Mouse (Mus musculus) midbrain, embryonic 10.5 days (tissue): ENCODE measurements around the gene Olfr1056. TPM values are rescaled to one million over a fixed set of nuclear protein-coding genes. Genes with fewer than 3 reads are reported as not detected.
"Not testable (repeated sequence)": the region's sequence is repeated elsewhere in the genome, so short reads cannot be mapped to it uniquely, and the experiment has no call there.

ENCODE experiments used
- DNase-seq: peaks from one replicate; pipeline ENCODE4 v3.0.0-alpha.2; 2017; ENCODE audit warnings: low spot score
- H3K27ac ChIP-seq: fragments of 300-500 bp; sonication (generic); replicated peaks from 2 replicates; pipeline ENCODE4 v1.5.1; 2016; ENCODE audit warnings: mild to moderate bottlenecking
- H3K27me3 ChIP-seq: fragments of 300-500 bp; sonication (generic); 2 replicates; pipeline ENCODE4 v1.6.1; 2016; ENCODE audit warnings: low read depth, mild to moderate bottlenecking; ENCODE audit not compliant: poor library complexity, severe bottlenecking
- H3K36me3 ChIP-seq: fragments of 300-500 bp; sonication (generic); 2 replicates; pipeline ENCODE4 v1.6.1; 2016; ENCODE audit warnings: mild to moderate bottlenecking, moderate library complexity
- H3K4me1 ChIP-seq: fragments of 300-500 bp; sonication (generic); 2 replicates; pipeline ENCODE4 v1.6.1; 2016
- H3K4me3 ChIP-seq: fragments of 300-500 bp; sonication (generic); 2 replicates; pipeline ENCODE4 v1.5.1; 2016; ENCODE audit warnings: mild to moderate bottlenecking, moderate library complexity
- H3K9me3 ChIP-seq: fragments of 300-500 bp; sonication (generic); replicated peaks from 2 replicates; pipeline ENCODE4 v1.6.1; 2016; ENCODE audit warnings: mild to moderate bottlenecking
- WGBS: fragments of 180-500 bp; shearing (Covaris S2); methylation state at CpG from one replicate; pipeline ENCODE4 v1.1.7; 2016; 5-methylcytosine and 5-hydroxymethylcytosine counted together
- polyA plus RNA-seq: library from polyadenylated mRNA; unstranded; fragments of >200 nt; fragmentation: Nextera tagmentation; extraction: Ambion mirVana; gene quantifications from 2 replicates; pipeline ENCODE4 v1.2.1, GENCODE M21; 2016

The Olfr1056 gene
- not detected in 2 replicates for polyA plus RNA-seq

DNA sequence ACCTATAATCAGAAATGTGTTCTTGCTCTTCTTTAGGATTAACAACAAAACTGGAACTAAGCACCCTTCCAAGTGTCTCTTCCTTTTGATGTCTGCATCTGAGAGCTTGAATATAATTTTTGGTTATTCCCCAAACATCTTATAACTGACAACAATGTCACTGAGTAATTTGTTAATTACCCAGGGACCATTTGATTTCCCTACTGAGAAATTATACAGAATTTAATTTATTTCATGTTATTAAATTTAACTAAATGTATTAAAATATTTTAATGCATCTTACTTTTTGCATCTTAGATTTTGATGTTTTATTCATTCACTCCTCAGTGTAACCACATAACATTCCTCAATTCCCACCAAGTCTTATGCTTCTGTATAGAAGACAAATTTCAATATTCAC is at the start of gene Olfr1056:
Olfr1056 (minus strand) TSS at position 101 of the 400 bp plus-strand sequence.
- no peak within 1 kb of the TSS for H3K4me3 ChIP-seq
- no peaks in the 10 kb centered on the region for H3K4me1 ChIP-seq
- H3K27me3 ChIP-seq: no peaks in the 10 kb centered on the region
- H3K36me3 ChIP-seq: no peaks in the 10 kb centered on the region
- H3K27ac ChIP-seq: no peak within 1 kb of the TSS
- DNase-seq: no peak
- no peaks in the 10 kb centered on the region for H3K9me3 ChIP-seq

DNA sequence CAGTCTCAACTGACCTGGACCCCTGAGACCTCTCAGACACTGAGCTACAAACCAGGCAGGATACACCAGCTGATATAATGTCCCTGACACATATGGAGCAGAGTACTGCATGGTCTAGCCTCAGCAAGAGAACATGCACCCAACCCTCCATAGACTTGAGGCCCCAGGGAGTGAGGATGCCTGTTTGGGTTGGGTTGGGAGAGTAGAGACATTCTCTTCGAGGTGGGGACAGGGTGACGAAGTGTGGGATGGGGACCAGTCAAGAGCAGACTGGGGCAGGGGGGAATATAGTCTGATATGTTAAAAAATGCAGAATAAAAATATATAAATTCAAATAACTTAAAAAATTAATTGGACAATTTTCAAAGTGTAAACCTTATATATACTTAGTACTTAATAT is 32.8 kb upstream of the Olfr1056 start:
- no peak overlapping the region for H3K27ac ChIP-seq
- DNase-seq: no peak
- H3K9me3 ChIP-seq: no peaks in the 10 kb centered on the region
- no peaks in the 10 kb centered on the region for H3K36me3 ChIP-seq
- no peak overlapping the region for H3K4me3 ChIP-seq
- 91% methylated on average over 2 of the region's 2 CpGs for WGBS
- H3K27me3 ChIP-seq: no peaks in the 10 kb centered on the region
- H3K4me1 ChIP-seq: no peaks in the 10 kb centered on the region

DNA sequence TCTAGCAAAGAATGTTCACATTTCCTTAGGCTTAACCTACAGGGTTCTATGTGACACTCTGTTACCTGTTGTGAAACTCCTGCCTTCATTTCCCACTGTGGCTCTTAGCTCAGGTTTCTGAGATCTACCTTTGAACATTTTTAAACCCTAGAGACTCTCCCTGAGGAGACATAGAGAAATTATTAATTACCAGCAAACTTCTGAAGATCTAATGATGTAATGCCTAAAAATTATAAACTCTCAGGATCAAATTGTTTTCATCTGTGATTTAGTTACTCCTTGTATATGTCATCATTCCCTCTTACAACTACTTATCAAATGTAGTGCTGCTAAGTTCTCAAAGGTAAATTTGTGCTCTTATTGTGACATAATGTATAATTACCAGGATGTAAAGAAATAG is 26.2 kb upstream of the Olfr1056 start, which contains the start of gene Olfr1058:
Olfr1058 (minus strand) TSS at position 101 of the 400 bp plus-strand sequence.
- not testable (repeated sequence) for H3K4me3 ChIP-seq, H3K27ac ChIP-seq, DNase-seq, H3K9me3 ChIP-seq, H3K27me3 ChIP-seq, H3K36me3 ChIP-seq, H3K4me1 ChIP-seq

DNA sequence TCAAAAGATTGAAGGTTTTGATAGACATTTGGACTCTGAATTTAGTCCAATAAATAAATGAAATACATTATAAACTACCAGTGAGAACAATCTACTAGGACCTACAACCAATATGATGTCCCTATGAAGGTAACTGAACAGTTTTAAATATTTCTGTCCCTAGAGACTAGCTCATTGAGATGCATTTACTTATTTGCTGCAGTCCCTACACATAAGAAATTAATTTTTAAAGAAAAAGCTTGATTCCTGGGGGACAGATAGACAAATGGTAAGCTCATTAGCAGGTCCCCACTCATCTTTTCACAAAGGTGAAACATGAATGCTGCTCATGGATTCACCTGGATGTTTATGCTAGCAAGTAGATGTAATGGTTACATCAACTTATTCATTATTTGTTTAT is 16.0 kb upstream of the Olfr1056 start, which contains the start of gene Olfr1057:
Olfr1057 (minus strand) TSS at position 101 of the 400 bp plus-strand sequence.
- H3K36me3 ChIP-seq: no peaks in the 10 kb centered on the region
- no peaks in the 10 kb centered on the region for H3K27me3 ChIP-seq
- no peak within 1 kb of the TSS for H3K4me3 ChIP-seq
- no peaks in the 10 kb centered on the region for H3K4me1 ChIP-seq
- no peak for DNase-seq
- H3K9me3 ChIP-seq: no peaks in the 10 kb centered on the region
- H3K27ac ChIP-seq: no peak within 1 kb of the TSS

DNA sequence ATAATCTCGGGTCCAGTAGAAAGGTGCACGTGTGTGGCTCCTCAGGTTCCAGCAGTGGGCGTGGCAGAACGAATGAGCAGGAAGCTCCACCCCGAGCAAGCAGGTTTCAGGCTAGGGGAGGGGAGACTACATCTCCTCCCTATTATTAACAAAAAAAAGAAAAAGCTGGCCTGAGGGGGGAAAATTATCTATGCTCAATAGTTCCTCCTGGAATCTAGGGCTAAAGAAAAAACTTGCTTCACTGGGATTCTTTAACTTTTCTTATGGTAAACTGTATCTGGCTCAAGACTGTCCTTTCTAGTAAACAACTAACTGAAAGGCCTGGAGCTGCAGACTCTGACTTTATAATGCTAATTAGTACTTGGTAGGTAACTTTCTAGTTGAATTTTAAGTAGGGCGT is 4.1 kb upstream of the Olfr1056 start:
- H3K9me3 ChIP-seq, H3K4me1 ChIP-seq, H3K27me3 ChIP-seq, H3K27ac ChIP-seq, DNase-seq, H3K4me3 ChIP-seq, H3K36me3 ChIP-seq: not testable (repeated sequence)
- WGBS: 57% methylated on average over 1 of the region's 6 CpGs

DNA sequence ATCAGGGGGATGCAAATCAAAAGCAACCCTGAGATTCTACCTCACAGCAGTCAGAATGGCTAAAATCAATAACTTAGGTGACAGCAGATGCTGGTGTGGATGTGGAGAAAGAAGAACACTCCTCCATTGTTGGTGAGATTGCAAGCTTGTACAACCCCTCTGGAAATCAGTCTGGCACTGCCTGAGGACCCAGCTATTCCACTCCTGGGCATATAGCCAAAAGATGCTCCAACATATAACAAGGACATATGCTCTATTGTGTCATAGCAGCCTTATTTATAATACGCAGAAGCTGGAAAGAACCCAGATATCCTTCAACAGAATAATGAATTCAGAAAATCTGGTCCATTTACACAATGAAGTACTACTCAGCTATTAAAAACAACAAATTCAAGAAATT is 10.5 kb downstream of the Olfr1056 start:
- DNase-seq, H3K27ac ChIP-seq, H3K4me3 ChIP-seq, H3K36me3 ChIP-seq, H3K9me3 ChIP-seq, H3K27me3 ChIP-seq, H3K4me1 ChIP-seq: not testable (repeated sequence)
- WGBS: 97% methylated on average over 1 of the region's 1 CpGs

DNA sequence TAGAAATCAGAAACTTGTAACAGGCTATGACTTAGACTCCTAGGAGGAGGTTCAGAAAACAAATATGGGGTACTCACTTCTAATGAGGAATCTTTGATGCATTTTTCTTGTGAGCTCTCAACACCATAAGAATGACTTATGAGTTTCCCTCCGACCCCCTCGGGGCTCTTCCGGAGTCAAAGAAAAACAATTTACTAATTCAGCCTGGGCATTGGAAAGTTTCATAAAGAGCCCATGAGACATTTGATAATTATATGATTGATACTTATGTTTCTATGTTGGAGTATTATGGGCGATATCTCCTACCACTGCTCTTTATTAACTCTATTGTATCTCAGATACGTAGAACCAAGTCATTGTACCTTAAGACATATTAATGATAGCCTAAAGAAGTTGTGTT is 12.1 kb downstream of the Olfr1056 start, which contains the start of gene Olfr1055:
Olfr1055 (minus strand) TSS at position 101 of the 400 bp plus-strand sequence.
- Histone ChIP-seq H3K4me1 (no peaks in the 10 kb centered on the region), H3K4me3 (no peak within 1 kb of the TSS), H3K27ac (no peak within 1 kb of the TSS), H3K36me3 (no peaks in the 10 kb centered on the region), H3K9me3 (no peaks in the 10 kb centered on the region), H3K27me3 (no peaks in the 10 kb centered on the region)
- no peak for DNase-seq
- WGBS: 93% methylated on average over 5 of the region's 5 CpGs

DNA sequence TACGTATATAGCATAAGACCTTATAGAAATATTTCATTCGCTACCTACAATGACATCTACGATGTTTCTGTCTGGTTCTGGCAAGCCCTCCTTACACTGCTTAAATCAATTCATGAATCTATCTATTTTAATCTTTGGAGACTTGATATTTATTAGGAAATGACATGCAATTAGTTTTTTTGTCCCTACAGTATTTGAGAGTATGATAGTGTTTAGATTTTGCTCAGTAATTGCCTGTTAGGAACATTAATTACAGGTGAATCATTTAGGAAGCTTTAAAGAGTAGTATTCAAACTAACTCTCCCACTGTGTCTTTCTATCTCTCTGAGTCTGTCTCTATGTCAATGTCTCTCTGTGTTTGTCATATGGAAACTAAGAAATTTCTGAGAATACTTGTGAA is 26.9 kb downstream of the Olfr1056 start, which contains the start of gene Olfr1054:
Olfr1054 (minus strand) TSS at position 101 of the 400 bp plus-strand sequence.
- no peak for DNase-seq
- no peaks in the 10 kb centered on the region for H3K27me3 ChIP-seq
- no peaks in the 10 kb centered on the region for H3K4me1 ChIP-seq
- H3K27ac ChIP-seq: no peak within 1 kb of the TSS
- H3K36me3 ChIP-seq: no peaks in the 10 kb centered on the region
- no peak within 1 kb of the TSS for H3K4me3 ChIP-seq
- H3K9me3 ChIP-seq: no peaks in the 10 kb centered on the region
- 90% methylated on average over 3 of the region's 3 CpGs for WGBS

DNA sequence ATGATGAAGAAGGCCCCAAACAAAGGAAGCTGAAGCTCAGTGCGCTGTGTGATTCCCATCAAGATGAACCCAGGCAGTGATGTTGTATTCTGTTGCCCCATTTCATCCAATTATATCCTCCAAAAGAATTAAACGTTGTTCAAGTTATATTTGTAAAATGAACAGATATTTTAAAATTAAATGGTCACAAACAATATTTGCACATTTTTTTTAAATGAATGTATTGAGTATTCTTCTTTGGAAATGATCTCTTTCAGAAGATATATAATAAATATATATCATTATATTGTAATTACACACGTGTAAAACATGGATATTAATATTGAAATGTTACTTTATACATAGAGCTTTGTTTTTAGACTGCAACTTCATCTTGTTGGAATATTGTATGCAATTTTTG is 47.1 kb downstream of the Olfr1056 start, which contains the start of gene Olfr1053:
Olfr1053 (minus strand) TSS at position 101 of the 400 bp plus-strand sequence.
- Histone ChIP-seq H3K27me3 (no peaks in the 10 kb centered on the region), H3K27ac (no peak within 1 kb of the TSS), H3K36me3 (no peaks in the 10 kb centered on the region), H3K4me1 (no peaks in the 10 kb centered on the region), H3K4me3 (no peak within 1 kb of the TSS), H3K9me3 (no peaks in the 10 kb centered on the region)
- no peak for DNase-seq
- 68% methylated on average over 3 of the region's 3 CpGs for WGBS

Other genes starting within 250 kb of the Olfr1056 start
- gene Olfr1039, start 226.5 kb downstream of the Olfr1056 start, polyA plus RNA-seq: not detected in 2 replicates
- not detected in 2 replicates for gene Olfr1040, start 215.7 kb downstream of the Olfr1056 start, polyA plus RNA-seq
- not detected in 2 replicates for gene Olfr1042, start 200.6 kb downstream of the Olfr1056 start, polyA plus RNA-seq
- gene Olfr1043, start 194.9 kb downstream of the Olfr1056 start, polyA plus RNA-seq: not detected in 2 replicates
- gene Olfr1044, start 184.6 kb downstream of the Olfr1056 start, polyA plus RNA-seq: not detected in 2 replicates
- not detected in 2 replicates for gene Olfr52, start 176.8 kb downstream of the Olfr1056 start, polyA plus RNA-seq
- not detected in 2 replicates for gene Olfr1045, start 159.5 kb downstream of the Olfr1056 start, polyA plus RNA-seq
- not detected in 2 replicates for gene Olfr1046, start 143.2 kb downstream of the Olfr1056 start, polyA plus RNA-seq
- gene Olfr1047, start 131.1 kb downstream of the Olfr1056 start, polyA plus RNA-seq: not detected in 2 replicates
- gene Olfr1048, start 122.2 kb downstream of the Olfr1056 start, polyA plus RNA-seq: not detected in 2 replicates
- not detected in 2 replicates for gene Olfr1049, start 104.1 kb downstream of the Olfr1056 start, polyA plus RNA-seq
- gene Olfr1051, start 83.4 kb downstream of the Olfr1056 start, polyA plus RNA-seq: not detected in 2 replicates
- gene Olfr1052, start 70.0 kb downstream of the Olfr1056 start, polyA plus RNA-seq: not detected in 2 replicates
- not detected in 2 replicates for gene Olfr1053, start 47.2 kb downstream of the Olfr1056 start, polyA plus RNA-seq
- gene Olfr1054, start 27.0 kb downstream of the Olfr1056 start, polyA plus RNA-seq: not detected in 2 replicates
- not detected in 2 replicates for gene Olfr1055, start 12.2 kb downstream of the Olfr1056 start, polyA plus RNA-seq
- not detected in 2 replicates for gene Olfr1057, start 15.9 kb upstream of the Olfr1056 start, polyA plus RNA-seq
- not detected in 2 replicates for gene Olfr1058, start 26.1 kb upstream of the Olfr1056 start, polyA plus RNA-seq
- not detected in 2 replicates for gene Olfr1061, start 51.6 kb upstream of the Olfr1056 start, polyA plus RNA-seq
- gene Olfr1062, start 64.3 kb upstream of the Olfr1056 start, polyA plus RNA-seq: not detected in 2 replicates
- gene Olfr1065, start 88.1 kb upstream of the Olfr1056 start, polyA plus RNA-seq: not detected in 2 replicates
- gene Olfr1066, start 93.8 kb upstream of the Olfr1056 start, polyA plus RNA-seq: not detected in 2 replicates
- gene Olfr228, start 124.9 kb upstream of the Olfr1056 start, polyA plus RNA-seq: not detected in 2 replicates
- not detected in 2 replicates for gene Olfr1076, start 146.0 kb upstream of the Olfr1056 start, polyA plus RNA-seq
- not detected in 2 replicates for gene Olfr1079, start 180.0 kb upstream of the Olfr1056 start, polyA plus RNA-seq
- not detected in 2 replicates for gene Olfr1080, start 195.8 kb upstream of the Olfr1056 start, polyA plus RNA-seq
- gene Olfr1082, start 236.5 kb upstream of the Olfr1056 start, polyA plus RNA-seq: not detected in 2 replicates